Mouse (Mus musculus): ENCODE measurements around the gene Clcc1. TPM values are rescaled to one million over a fixed set of nuclear protein-coding genes. Genes with fewer than 3 reads are reported as not detected.

The Clcc1 gene
- polyA plus RNA-seq (2017; shearing (Covaris generic)) = 44.3 TPM

GRCm38 (mm10) chr3:108653710-108654379, at the start of gene Clcc1:
TSS of gene Clcc1 (plus strand) at chr3:108653913.

GRCm38 (mm10) chr3:108722036-108722872, 68.5 kb downstream of the Clcc1 start, which contains the start of gene Gpsm2:
TSS of gene Gpsm2 (minus strand) at chr3:108722309.

Other genes with a start within 250 kb of the Clcc1 start
- gene Celsr2, start 238.4 kb upstream of the Clcc1 start, polyA plus RNA-seq (2017; shearing (Covaris generic)) = 1.1 TPM
- 150 TPM for gene Sars, start 208.7 kb upstream of the Clcc1 start, polyA plus RNA-seq (2017; shearing (Covaris generic))
- not detected for gene 1700013F07Rik, start 119.8 kb upstream of the Clcc1 start, polyA plus RNA-seq (2017; shearing (Covaris generic))
- gene 5330417C22Rik, start 117.4 kb upstream of the Clcc1 start, polyA plus RNA-seq (2017; shearing (Covaris generic)) = 0.06 TPM
- gene Tmem167b, start 91.4 kb upstream of the Clcc1 start, polyA plus RNA-seq (2017; shearing (Covaris generic)) = 47.1 TPM
- 34.2 TPM for gene Taf13, start 82.2 kb upstream of the Clcc1 start, polyA plus RNA-seq (2017; shearing (Covaris generic))
- gene Wdr47, start 62.6 kb upstream of the Clcc1 start, polyA plus RNA-seq (2017; shearing (Covaris generic)) = 17.4 TPM
- 11.5 TPM for gene Gpsm2, start 68.4 kb downstream of the Clcc1 start, polyA plus RNA-seq (2017; shearing (Covaris generic))
- not detected for gene Aknad1, start 85.7 kb downstream of the Clcc1 start, polyA plus RNA-seq (2017; shearing (Covaris generic))
- 59.6 TPM for gene Stxbp3, start 186.6 kb downstream of the Clcc1 start, polyA plus RNA-seq (2017; shearing (Covaris generic))
- gene Fndc7, start 236.1 kb downstream of the Clcc1 start, polyA plus RNA-seq (2017; shearing (Covaris generic)) = not detected